8 mouse cellular contexts compared by ENCODE assay signal in genomic region chr11:35120894-35121610, GRCm38 (mm10). TPM values are rescaled to one million over a fixed set of nuclear protein-coding genes. Genes with fewer than 3 reads are reported as not detected.
DNase-seq lines count a peak whose midpoint lies in the region; ATAC-seq and TF ChIP-seq lines count a peak whose summit lies in the region.

TSS of gene Slit3 (plus strand) at chr11:35121224.

- H3K27ac ChIP-seq in forebrain, postnatal 0 days (ENCODE audit: low read depth, low read length), result no peak within 1 kb of the TSS
- peak within 1 kb of the TSS; percentile 87 for H3K27ac ChIP-seq in hindbrain, embryonic 10.5 days

- H3K9ac ChIP-seq in forebrain, postnatal 0 days, result peak within 1 kb of the TSS; percentile 56

- peak; percentile 92 for DNase-seq in ZHBTc4 (ENCODE audit: low read depth, low spot score)
- DNase-seq in cerebellum, adult 18-20 months, result peak; percentile 46 to 65
- DNase-seq in forebrain, postnatal 0 days, result peak; percentile 71
- DNase-seq in hindbrain, embryonic 10.5 days (ENCODE audit: low spot score), result peak; percentile 84
- DNase-seq in layer of hippocampus, postnatal 14 days (ENCODE audit: low spot score in 2 of 2), result peak in 1 of 2 experiments; percentile 62
- peak; percentile 61 for DNase-seq in lung, postnatal 10 days
- DNase-seq in right cerebral cortex, postnatal 4 days, result peak; percentile 45
- DNase-seq in spleen, adult 18-20 months, result no peak

- H3K4me3 ChIP-seq in forebrain, postnatal 0 days (ENCODE audit: low read depth, low read length), result peak within 1 kb of the TSS; percentile 58
- H3K4me3 ChIP-seq in hindbrain, embryonic 10.5 days, result peak within 1 kb of the TSS; percentile 83

- peak within 1 kb of the TSS; percentile 92 for H3K4me2 ChIP-seq in forebrain, postnatal 0 days (ENCODE audit: low read depth)

- TF ChIP-seq CTCF in forebrain, postnatal 0 days (IDR thresholded peaks at IDR 0.05; ENCODE audit: low read depth), result peak; percentile 24; the same call in 1 of the 2 replicates

- H3K9me3 ChIP-seq in forebrain, postnatal 0 days (ENCODE audit: low read length), result no peaks in the 10 kb centered on the region
- H3K9me3 ChIP-seq in hindbrain, embryonic 10.5 days, result no peaks in the 10 kb centered on the region

- 1% methylated on average over 65 of the region's 75 CpGs for WGBS in forebrain, postnatal 0 days
- WGBS in hindbrain, embryonic 10.5 days, result under 1% methylated on average over 74 of the region's 75 CpGs

- peak; percentile 83 for ATAC-seq in forebrain, postnatal 0 days

- no peaks in the 10 kb centered on the region for H3K36me3 ChIP-seq in forebrain, postnatal 0 days (ENCODE audit: insufficient read depth)
- H3K36me3 ChIP-seq in hindbrain, embryonic 10.5 days, result no peaks in the 10 kb centered on the region

- no peaks in the 10 kb centered on the region for H3K4me1 ChIP-seq in forebrain, postnatal 0 days (ENCODE audit: insufficient read depth)
- H3K4me1 ChIP-seq in hindbrain, embryonic 10.5 days (replicated peaks), result peaks cover 71% of the 10 kb centered on the region

- peaks cover 9% of the 10 kb centered on the region for H3K27me3 ChIP-seq in forebrain, postnatal 0 days (ENCODE audit: insufficient read depth, low read length)
- H3K27me3 ChIP-seq in hindbrain, embryonic 10.5 days (ENCODE audit: insufficient read depth, poor library complexity, severe bottlenecking), result peaks cover 56% of the 10 kb centered on the region

RNA-seq across cellular contexts. Expression of gene Slit3, which starts in this region (rescaled TPM):
- 5.7 and 15.0 TPM in 2 replicates for total RNA-seq in forebrain, postnatal 0 days (2014; rRNA removed)
- polyA plus RNA-seq in forebrain, postnatal 0 days (2015; fragmentation: Nextera tagmentation; extraction: Ambion mirVana), result 1.9 and 5.6 TPM in 2 replicates
- polyA plus RNA-seq in hindbrain, embryonic 10.5 days (2016; fragmentation: Nextera tagmentation; extraction: Ambion mirVana), result 38.0 and 54.1 TPM in 2 replicates
- 100 to 1,000 TPM; 109 to 110 TPM for total RNA-seq in layer of hippocampus, postnatal 14 days (2021)

Comparison
In these comparisons a context has a peak if more than half of its experiments do, and no peak if none do; other contexts are left out.
1. DNase-seq: peak in ZHBTc4 (single experiment), cerebellum, adult 18-20 months (2 of 2), forebrain, postnatal 0 days (single experiment), hindbrain, embryonic 10.5 days (single experiment), lung, postnatal 10 days (single experiment) and right cerebral cortex, postnatal 4 days (single experiment); none in spleen, adult 18-20 months (0 of 2).